Mouse (Mus musculus): ENCODE results near the gene Tprn.

DNA sequence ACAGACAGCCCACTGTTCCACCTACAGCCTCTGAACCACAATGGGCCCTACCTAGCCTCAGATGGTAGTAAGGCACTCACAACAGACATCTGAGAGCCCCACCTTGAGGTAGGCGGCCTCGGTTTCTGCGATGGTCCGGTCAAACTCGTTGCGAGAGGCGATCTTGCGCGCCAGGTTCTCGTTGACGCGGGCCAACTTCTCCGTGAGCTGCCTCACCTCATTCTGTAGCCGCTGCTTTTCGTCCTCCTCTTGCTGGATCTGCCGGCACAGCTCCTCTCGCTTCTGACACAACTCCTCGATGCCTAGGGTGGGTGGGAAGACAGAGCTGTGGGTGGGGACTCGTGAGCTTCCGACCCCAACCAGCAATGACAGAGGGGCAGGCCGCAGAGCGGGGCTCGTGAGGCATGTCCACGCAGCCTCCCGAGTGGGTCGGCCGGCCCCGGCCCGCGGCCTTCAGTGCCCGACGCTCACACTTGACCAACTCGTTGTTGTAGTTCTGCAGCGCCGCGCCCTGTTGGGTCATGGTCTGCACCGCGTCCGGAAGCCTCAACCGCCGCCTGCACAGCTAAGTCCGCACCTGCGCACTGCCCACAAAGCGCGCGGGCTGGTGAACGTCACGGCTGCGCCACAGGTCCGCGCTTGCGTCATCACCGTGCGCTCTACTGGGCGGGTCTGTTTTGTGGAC is 9.6 kb downstream of the Tprn start, which contains the start of the genes Ssna1 and Anapc2:
- TF ChIP-seq HCFC1 (IDR thresholded peaks at IDR 0.05; ENCODE audit: borderline replicate concordance, insufficient read depth, low read length), result peak; percentile 78; the same call in 1 of the 2 replicates
- TF ChIP-seq MAFK (IDR thresholded peaks at IDR 0.05; ENCODE audit: insufficient read depth, low read depth, low read length), result no peak

All from ES-E14 (cell line).